ENCODE assay signal across 9 mouse cellular contexts in genomic region chr12:83764519-83764918, GRCm38 (mm10). TPM values are rescaled to one million over a fixed set of nuclear protein-coding genes. Genes with fewer than 3 reads are reported as not detected.
DNase-seq lines count a peak whose midpoint lies in the region; ATAC-seq and TF ChIP-seq lines count a peak whose summit lies in the region.
"Had no signal": no experiment of that assay in that cellular context is flagged by ENCODE, and none has a peak within 500 bp of the region (broad histone marks: within the 10 kb centered on the region; RNA-seq: fewer than 3 reads in every experiment).

No protein-coding gene starts in this region.

- TF ChIP-seq CTCF in stomach, postnatal 0 days (IDR thresholded peaks at IDR 0.05; ENCODE audit: low read depth), result no peak

- peaks cover 3% of the 10 kb centered on the region; the same call in 1 of the 2 replicates for H3K27me3 ChIP-seq in heart, embryonic 15.5 days
- H3K27me3 ChIP-seq in midbrain, embryonic 14.5 days (ENCODE audit: control insufficient read depth, insufficient read depth, low read length), result no peaks in the 10 kb centered on the region
- peaks cover 11% of the 10 kb centered on the region; the same call in 1 of the 2 replicates for H3K27me3 ChIP-seq in midbrain, embryonic 13.5 days
- H3K27me3 ChIP-seq in limb, embryonic 14.5 days (ENCODE audit: control insufficient read depth, insufficient read depth, low read length), result no peaks in the 10 kb centered on the region
- no peaks in the 10 kb centered on the region for H3K27me3 ChIP-seq in stomach, postnatal 0 days (ENCODE audit: control insufficient read depth, insufficient read depth, low read length)

- no peak for TF ChIP-seq EP300 in stomach, postnatal 0 days (optimal IDR thresholded peaks at IDR 0.05)

- H3K4me2 ChIP-seq in heart, embryonic 15.5 days, result peak overlapping the region; percentile 91
- peak overlapping the region; percentile 56; the same call in 1 of the 2 replicates for H3K4me2 ChIP-seq in midbrain, embryonic 14.5 days (ENCODE audit: low read length)
- H3K4me2 ChIP-seq in midbrain, embryonic 13.5 days (replicated peaks), result no peak overlapping the region; the same call in 1 of the 2 replicates
- H3K4me2 ChIP-seq in limb, embryonic 14.5 days (replicated peaks; ENCODE audit: low read depth, low read length, severe bottlenecking), result no peak overlapping the region
- peak overlapping the region; percentile 75 for H3K4me2 ChIP-seq in stomach, postnatal 0 days (replicated peaks; ENCODE audit: low read depth)

- no peaks in the 10 kb centered on the region for H3K9me3 ChIP-seq in heart, embryonic 15.5 days (replicated peaks)
- no peaks in the 10 kb centered on the region for H3K9me3 ChIP-seq in midbrain, embryonic 14.5 days (ENCODE audit: control insufficient read depth, low read length)
- H3K9me3 ChIP-seq in midbrain, embryonic 13.5 days, result no peaks in the 10 kb centered on the region
- H3K9me3 ChIP-seq in limb, embryonic 14.5 days (ENCODE audit: control insufficient read depth, low read length), result no peaks in the 10 kb centered on the region
- H3K9me3 ChIP-seq in stomach, postnatal 0 days (ENCODE audit: control insufficient read depth, low read length), result no peaks in the 10 kb centered on the region

- no peak overlapping the region for H3K27ac ChIP-seq in heart, embryonic 15.5 days
- H3K27ac ChIP-seq in midbrain, embryonic 14.5 days (replicated peaks; ENCODE audit: low read depth, low read length), result no peak overlapping the region
- no peak overlapping the region for H3K27ac ChIP-seq in midbrain, embryonic 13.5 days
- no peak overlapping the region for H3K27ac ChIP-seq in limb, embryonic 14.5 days (replicated peaks; ENCODE audit: low read depth, low read length)
- 0 out of 2 replicates have a peak overlapping the region, but pooled peaks have one; percentile 9 for H3K27ac ChIP-seq in stomach, postnatal 0 days (replicated peaks)

- H3K36me3 ChIP-seq in heart, embryonic 15.5 days, result no peaks in the 10 kb centered on the region
- H3K36me3 ChIP-seq in midbrain, embryonic 14.5 days (ENCODE audit: control insufficient read depth, insufficient read depth, low read length), result no peaks in the 10 kb centered on the region
- no peaks in the 10 kb centered on the region for H3K36me3 ChIP-seq in midbrain, embryonic 13.5 days
- H3K36me3 ChIP-seq in limb, embryonic 14.5 days (ENCODE audit: control insufficient read depth, insufficient read depth, low read length), result no peaks in the 10 kb centered on the region
- no peaks in the 10 kb centered on the region for H3K36me3 ChIP-seq in stomach, postnatal 0 days (ENCODE audit: control insufficient read depth, insufficient read depth, low read length)

- H3K4me3 ChIP-seq in heart, embryonic 15.5 days, result no peak overlapping the region; the same call in 1 of the 2 replicates
- no peak overlapping the region for H3K4me3 ChIP-seq in midbrain, embryonic 14.5 days (replicated peaks; ENCODE audit: low read depth, low read length)
- no peak overlapping the region for H3K4me3 ChIP-seq in midbrain, embryonic 13.5 days (replicated peaks)
- 0 out of 2 replicates have a peak overlapping the region, but pooled peaks have one; percentile 34 for H3K4me3 ChIP-seq in limb, embryonic 14.5 days (replicated peaks; ENCODE audit: low read length)
- peak overlapping the region; percentile 36; the same call in 1 of the 2 replicates for H3K4me3 ChIP-seq in stomach, postnatal 0 days (ENCODE audit: low read depth, low read length)

- no peak for ATAC-seq in heart, embryonic 15.5 days (replicated peaks; ENCODE audit: insufficient number of reproducible peaks, insufficient read depth, low FRiP score, low read depth)
- ATAC-seq in midbrain, embryonic 14.5 days (ENCODE audit: low FRiP score, low TSS enrichment), result no peak
- no peak for ATAC-seq in midbrain, embryonic 13.5 days
- no peak for ATAC-seq in limb, embryonic 14.5 days (ENCODE audit: low FRiP score, low read depth)
- ATAC-seq in stomach, postnatal 0 days (ENCODE audit: low FRiP score, low TSS enrichment), result peak; percentile 31; the same call in 1 of the 2 replicates
- ATAC-seq: activated CD4-positive, CD25-positive, alpha-beta regulatory T cell, adult 4 months had no signal

- H3K4me1 ChIP-seq in heart, embryonic 15.5 days (replicated peaks), result peaks cover 23% of the 10 kb centered on the region
- H3K4me1 ChIP-seq in midbrain, embryonic 14.5 days (ENCODE audit: control insufficient read depth, insufficient read depth, low read length), result peaks cover 12% of the 10 kb centered on the region
- peaks cover 17% of the 10 kb centered on the region for H3K4me1 ChIP-seq in midbrain, embryonic 13.5 days (replicated peaks)
- H3K4me1 ChIP-seq in limb, embryonic 14.5 days (ENCODE audit: control insufficient read depth, insufficient read depth, low read length), result peaks cover 36% of the 10 kb centered on the region
- peaks cover 3% of the 10 kb centered on the region; the same call in 1 of the 2 replicates for H3K4me1 ChIP-seq in stomach, postnatal 0 days (replicated peaks; ENCODE audit: control insufficient read depth, insufficient read depth)

- no peak overlapping the region for H3K9ac ChIP-seq in heart, embryonic 15.5 days
- no peak overlapping the region for H3K9ac ChIP-seq in midbrain, embryonic 14.5 days (replicated peaks; ENCODE audit: low read length)
- no peak overlapping the region for H3K9ac ChIP-seq in midbrain, embryonic 13.5 days (replicated peaks)
- no peak overlapping the region for H3K9ac ChIP-seq in limb, embryonic 14.5 days (ENCODE audit: low read depth, low read length, severe bottlenecking)
- no peak overlapping the region for H3K9ac ChIP-seq in stomach, postnatal 0 days (ENCODE audit: low read length)

- no peak for DNase-seq in heart, adult 11 months
- no peak for DNase-seq in midbrain, embryonic 14.5 days
- DNase-seq in limb, embryonic 14.5 days (ENCODE audit: low spot score), result no peak
- DNase-seq in stomach, postnatal 0 days (ENCODE audit: low spot score), result no peak
- DNase-seq in frontal cortex, adult 2 months (ENCODE audit: extremely low spot score in 1 of 2, low spot score in 1 of 2), result no peak
- DNase-seq: thymus, postnatal 14 days had no signal

- whole genome bisulfite sequencing in heart, embryonic 15.5 days, result 73% methylated on average over 10 of the region's 10 CpGs
- 78% methylated on average over 10 of the region's 10 CpGs for WGBS in midbrain, embryonic 14.5 days
- 84% methylated on average over 10 of the region's 10 CpGs for WGBS in midbrain, embryonic 13.5 days
- WGBS in limb, embryonic 14.5 days, result 66% methylated on average over 10 of the region's 10 CpGs
- 53% methylated on average over 10 of the region's 10 CpGs for WGBS in stomach, postnatal 0 days

- TF ChIP-seq POLR2A in limb, embryonic 14.5 days (IDR thresholded peaks at IDR 0.05; ENCODE audit: borderline replicate concordance, extremely low read depth, insufficient read depth, insufficient read length), result no peak

RNA-seq across cellular contexts. Expression of gene Papln, which starts 1.1 kb away (rescaled TPM):
- polyA plus RNA-seq in heart, embryonic 15.5 days (2015; fragmentation: Nextera tagmentation; extraction: Ambion mirVana), result 0.69 and 1.0 TPM in 2 replicates
- 0.11 and 0.24 TPM in 2 replicates for polyA plus RNA-seq in midbrain, embryonic 14.5 days (2014; fragmentation: Nextera tagmentation; extraction: Ambion mirVana)
- polyA plus RNA-seq in midbrain, embryonic 13.5 days (2015; fragmentation: Nextera tagmentation; extraction: Ambion mirVana), result 0.08 and 0.11 TPM in 2 replicates
- polyA plus RNA-seq in limb, embryonic 14.5 days (2012; rRNA removed), result 5.2 and 5.9 TPM in 2 replicates
- 2.0 and 2.6 TPM in 2 replicates for polyA plus RNA-seq in limb, embryonic 14.5 days (2014; fragmentation: Nextera tagmentation; extraction: Ambion mirVana)
- 2.1 and 2.5 TPM in 2 replicates for polyA plus RNA-seq in stomach, postnatal 0 days (2015; fragmentation: Nextera tagmentation; extraction: Ambion mirVana)
- polyA plus RNA-seq in frontal cortex, adult 2 months (2012; rRNA removed), result 3.0 and 3.4 TPM in 2 replicates
- polyA plus RNA-seq: activated CD4-positive, CD25-positive, alpha-beta regulatory T cell, adult 4 months had no signal

Comparison
In these comparisons a context has a peak if more than half of its experiments do, and no peak if none do; other contexts are left out.
1. H3K4me2 ChIP-seq: peak in heart, embryonic 15.5 days (single experiment), midbrain, embryonic 14.5 days (single experiment) and stomach, postnatal 0 days (single experiment); none in midbrain, embryonic 13.5 days (single experiment) and limb, embryonic 14.5 days (single experiment).
2. H3K4me3 ChIP-seq: peak in limb, embryonic 14.5 days (single experiment) and stomach, postnatal 0 days (single experiment); none in heart, embryonic 15.5 days (single experiment), midbrain, embryonic 14.5 days (single experiment) and midbrain, embryonic 13.5 days (single experiment).